Mouse (Mus musculus): ENCODE results near the gene Setx.

DNA sequence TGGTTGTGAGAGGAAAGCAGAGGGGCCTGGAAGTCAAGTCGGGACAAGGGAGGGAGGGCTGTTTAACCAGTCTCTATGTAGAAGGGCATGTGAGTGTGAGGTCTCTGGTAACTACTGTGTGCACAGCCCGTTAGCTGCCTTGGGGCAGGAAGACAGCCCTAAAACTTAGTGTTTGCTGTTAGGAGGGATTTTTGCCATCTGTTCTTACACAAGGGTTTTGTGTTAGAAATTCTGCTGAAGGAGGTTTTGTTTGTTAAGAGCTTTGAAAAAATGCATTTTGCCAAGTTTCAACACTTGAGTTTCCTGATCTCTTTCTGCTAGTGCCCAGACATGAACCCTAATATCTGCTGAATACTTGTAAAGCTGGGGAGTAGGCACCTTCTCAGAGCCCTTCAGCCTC, 57.1 kb downstream of the Setx start:
- no peak for TF ChIP-seq CTCF (IDR thresholded peaks at IDR 0.05; ENCODE audit: borderline replicate concordance, insufficient read depth, low read length)
- TF ChIP-seq POLR2A (IDR thresholded peaks at IDR 0.05; ENCODE audit: low read depth, low read length), result no peak

Data from embryonic fibroblast, embryonic 13.5 days (primary cell).